In genomic region chr15:84852457-84853070, GRCm38 (mm10) we compare ENCODE assay signal across 8 mouse cellular contexts. TPM values are rescaled to one million over a fixed set of nuclear protein-coding genes. Genes with fewer than 3 reads are reported as not detected.
DNase-seq lines count a peak whose midpoint lies in the region; TF ChIP-seq lines count a peak whose summit lies in the region.

No protein-coding gene starts in this region.

- WGBS in cerebellum, adult 2 months: 2% methylated on average over 10 of the region's 10 CpGs
- WGBS in kidney, adult 2 months: 9% methylated on average over 10 of the region's 10 CpGs

- peak overlapping the region; percentile 83 for H3K27ac ChIP-seq in gastrocnemius, adult 2 months
- peak overlapping the region; percentile 84 for H3K27ac ChIP-seq in cerebellum, adult 2 months (ENCODE audit: insufficient read depth, low read length)
- 0 out of 2 replicates have a peak overlapping the region, but pooled peaks have one; percentile 4 for H3K27ac ChIP-seq in kidney, adult 2 months (ENCODE audit: insufficient read depth, low read depth, low read length)

- peak overlapping the region; percentile 91 for H3K4me3 ChIP-seq in gastrocnemius, adult 2 months
- peak overlapping the region; percentile 96 for H3K4me3 ChIP-seq in cerebellum, adult 2 months (replicated peaks; ENCODE audit: insufficient read depth, low read depth, low read length)
- H3K4me3 ChIP-seq in kidney, adult 2 months (ENCODE audit: insufficient read depth, low read depth, low read length): no peak overlapping the region

- peaks cover 20% of the 10 kb centered on the region; the same call in 1 of the 2 replicates for H3K4me1 ChIP-seq in cerebellum, adult 2 months (ENCODE audit: control insufficient read depth, insufficient read depth, low read length)
- H3K4me1 ChIP-seq in kidney, adult 2 months (ENCODE audit: control insufficient read depth, insufficient read depth, low read length): no peaks in the 10 kb centered on the region

- H3K36me3 ChIP-seq in kidney, adult 2 months (ENCODE audit: control insufficient read depth, insufficient read depth, low read length): no peaks in the 10 kb centered on the region

- TF ChIP-seq POLR2A in cerebellum, adult 2 months (IDR thresholded peaks at IDR 0.05; ENCODE audit: borderline replicate concordance, insufficient read depth, low read length): no peak
- TF ChIP-seq POLR2A in kidney, adult 2 months (IDR thresholded peaks at IDR 0.05; ENCODE audit: low read depth, low read length): no peak

- no peak for TF ChIP-seq CTCF in gastrocnemius, adult 2 months (IDR thresholded peaks at IDR 0.05)
- TF ChIP-seq CTCF in cerebellum, adult 2 months (IDR thresholded peaks at IDR 0.05; ENCODE audit: borderline replicate concordance, insufficient read depth, low read depth, low read length): no peak
- no peak for TF ChIP-seq CTCF in kidney, adult 2 months (conservative IDR thresholded peaks at IDR 0.05; ENCODE audit: insufficient read depth, insufficient read length, low read depth, low read length)

- H3K27me3 ChIP-seq in cerebellum, adult 2 months (ENCODE audit: control insufficient read depth, insufficient read depth, low read length): no peaks in the 10 kb centered on the region
- H3K27me3 ChIP-seq in kidney, adult 2 months (replicated peaks; ENCODE audit: control insufficient read depth, insufficient read depth, low read length): no peaks in the 10 kb centered on the region

- DNase-seq in gastrocnemius, adult 2 months: peak; percentile 34
- no peak for DNase-seq in gastrocnemius, postnatal 4 days (ENCODE audit: low spot score in 2 of 2)
- peak; percentile 55 to 63 for DNase-seq in cerebellum, adult 2 months
- DNase-seq in heart, adult 8-10 months (ENCODE audit: low spot score): peak; percentile 73
- peak; percentile 61 for DNase-seq in kidney, adult 2 months
- peak; percentile 64 for DNase-seq in lung, postnatal 10 days
- no peak for DNase-seq in ovary, adult 18-20 months (ENCODE audit: low spot score)
- no peak for DNase-seq in thymus, adult 18-20 months

- intact Hi-C loops in gastrocnemius, adult 2 months (cut with DNase I): no loop called here

RNA-seq across cellular contexts. Expression of gene Phf21b, which starts 3.3 kb away (rescaled TPM):
- under 1 TPM; 0.39 to 0.41 TPM for total RNA-seq in gastrocnemius, adult 2 months (2021)
- 1 to 10 TPM in 1 of 2 experiments, under 1 TPM in 1; 0.57 to 2.1 TPM for total RNA-seq in gastrocnemius, postnatal 4 days (2021)
- polyA plus RNA-seq in cerebellum, adult 2 months (2012; rRNA removed): 36.5 and 37.1 TPM in 2 replicates
- total RNA-seq in heart, adult 8-10 months (2022): 1 to 10 TPM in 3 of 4 experiments, under 1 TPM in 1; 0.90 to 1.9 (median 1.7) TPM
- 3.6 and 4.7 TPM in 2 replicates for polyA plus RNA-seq in kidney, adult 2 months (2012; rRNA removed)

Comparison
In these comparisons a context has a peak if more than half of its experiments do, and no peak if none do; other contexts are left out.
1. DNase-seq: peak in gastrocnemius, adult 2 months (single experiment), cerebellum, adult 2 months (2 of 2), heart, adult 8-10 months (single experiment), kidney, adult 2 months (single experiment) and lung, postnatal 10 days (single experiment); none in gastrocnemius, postnatal 4 days (0 of 2), ovary, adult 18-20 months (single experiment) and thymus, adult 18-20 months (0 of 2).
2. H3K27ac ChIP-seq: peak in every context shown above with its lines; median percentile 84 in cerebellum, adult 2 months; 83 in gastrocnemius, adult 2 months; 4 in kidney, adult 2 months.